Mouse (Mus musculus): Measurements from ENCODE around the gene Cinp. TPM values are rescaled to one million over a fixed set of nuclear protein-coding genes. Genes with fewer than 3 reads are reported as not detected.

Cinp gene
- polyA plus RNA-seq, 1 experiment from 2014 or later: 87.1 TPM

GRCm38 (mm10) chr12:110851414-110851813, 37.5 kb downstream of the Cinp start:
- Histone ChIP-seq H3K9ac (replicated peaks; ENCODE audit: low read depth, low read length) (no peak overlapping the region), H3K36me3 (ENCODE audit: control insufficient read depth, insufficient read depth) (peaks cover 7% of the 10 kb centered on the region), H3K27ac (ENCODE audit: low read length) (no peak overlapping the region), H3K4me1 (replicated peaks; ENCODE audit: control insufficient read depth, insufficient read depth, low read length) (peaks cover 9% of the 10 kb centered on the region), H3K9me3 (ENCODE audit: control insufficient read depth, low read length) (no peaks in the 10 kb centered on the region), H3K4me3 (replicated peaks; ENCODE audit: low read length) (no peak overlapping the region), H3K4me2 (ENCODE audit: low read length) (no peak overlapping the region), H3K27me3 (replicated peaks; ENCODE audit: control insufficient read depth, insufficient read depth, low read length) (no peaks in the 10 kb centered on the region; the same call in 1 of the 2 replicates)
- WGBS: 80% methylated on average over 12 of the region's 12 CpGs
- no peak for ATAC-seq

GRCm38 (mm10) chr12:110850929-110851256, 38.1 kb downstream of the Cinp start:
- 24% methylated on average over 9 of the region's 9 CpGs for WGBS
- Histone ChIP-seq H3K27ac (ENCODE audit: low read length) (no peak overlapping the region), H3K27me3 (replicated peaks; ENCODE audit: control insufficient read depth, insufficient read depth, low read length) (peaks cover 3% of the 10 kb centered on the region), H3K4me3 (replicated peaks; ENCODE audit: low read length) (peak overlapping the region; percentile 85), H3K36me3 (ENCODE audit: control insufficient read depth, insufficient read depth) (peaks cover 6% of the 10 kb centered on the region), H3K9ac (replicated peaks; ENCODE audit: low read depth, low read length) (peak overlapping the region; percentile 86), H3K4me2 (ENCODE audit: low read length) (peak overlapping the region; percentile 74), H3K9me3 (ENCODE audit: control insufficient read depth, low read length) (no peaks in the 10 kb centered on the region), H3K4me1 (replicated peaks; ENCODE audit: control insufficient read depth, insufficient read depth, low read length) (peaks cover 12% of the 10 kb centered on the region)
- no peak for ATAC-seq

- Histone ChIP-seq H3K36me3 (ENCODE audit: control insufficient read depth, insufficient read depth) (0 out of 2 replicates have a peak, but pooled peaks cover 2% of the 10 kb centered on the region), H3K9me3 (ENCODE audit: control insufficient read depth, low read length) (no peaks in the 10 kb centered on the region), H3K4me2 (ENCODE audit: low read length) (peak within 1 kb of the TSS; percentile 74), H3K4me3 (replicated peaks; ENCODE audit: low read length) (peak within 1 kb of the TSS; percentile 85), H3K27ac (ENCODE audit: low read length) (no peak within 1 kb of the TSS; the same call in 1 of the 2 replicates), H3K4me1 (replicated peaks; ENCODE audit: control insufficient read depth, insufficient read depth, low read length) (peaks cover 17% of the 10 kb centered on the region), H3K27me3 (replicated peaks; ENCODE audit: control insufficient read depth, insufficient read depth, low read length) (peaks cover 6% of the 10 kb centered on the region), H3K9ac (replicated peaks; ENCODE audit: low read depth, low read length) (peak within 1 kb of the TSS; percentile 86)
- peak; percentile 83 for ATAC-seq
- under 1% methylated on average over 87 of the region's 89 CpGs for WGBS
Observed at GRCm38 (mm10) chr12:110850010-110850928, 38.7 kb downstream of the Cinp start, which contains the start of gene Zfp839. TSS of gene Zfp839 (plus strand) at chr12:110850253.

DNA sequence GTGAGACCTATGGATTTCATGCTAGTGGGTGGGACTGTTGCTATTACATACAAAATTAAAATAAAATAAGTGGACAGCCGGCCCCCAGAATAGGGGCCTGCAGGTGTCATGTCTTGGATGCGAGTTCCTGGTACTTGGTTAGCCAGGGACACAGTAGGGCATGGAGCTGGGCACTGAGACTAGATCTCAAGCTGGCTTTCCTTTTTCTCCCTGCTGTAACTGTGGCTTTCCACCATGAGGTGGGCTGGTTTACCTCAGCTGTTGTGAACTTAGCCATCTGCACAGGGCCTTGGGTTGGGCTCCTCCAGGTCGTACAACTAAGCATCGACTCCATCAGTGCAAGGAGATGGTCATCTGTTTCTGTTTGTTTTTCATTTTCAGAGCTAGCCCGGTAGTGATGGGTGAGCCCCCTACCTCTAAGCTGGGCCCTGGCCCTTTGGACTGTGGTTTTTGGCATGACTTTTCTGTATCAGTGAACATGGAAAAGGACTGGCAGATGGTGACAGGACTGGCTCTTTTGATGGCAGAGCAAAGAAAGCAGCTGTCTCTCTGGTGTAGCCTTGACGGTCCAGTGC, 42.7 kb downstream of the Cinp start:
- 66% methylated on average over 6 of the region's 6 CpGs for WGBS
- Histone ChIP-seq H3K36me3 (ENCODE audit: control insufficient read depth, insufficient read depth) (no peaks in the 10 kb centered on the region), H3K9ac (replicated peaks; ENCODE audit: low read depth, low read length) (no peak overlapping the region), H3K27me3 (replicated peaks; ENCODE audit: control insufficient read depth, insufficient read depth, low read length) (peaks cover 14% of the 10 kb centered on the region), H3K4me1 (replicated peaks; ENCODE audit: control insufficient read depth, insufficient read depth, low read length) (peaks cover 31% of the 10 kb centered on the region), H3K27ac (ENCODE audit: low read length) (no peak overlapping the region), H3K4me2 (ENCODE audit: low read length) (peak overlapping the region; percentile 58; the same call in 1 of the 2 replicates), H3K4me3 (replicated peaks; ENCODE audit: low read length) (peak overlapping the region; percentile 46), H3K9me3 (ENCODE audit: control insufficient read depth, low read length) (no peaks in the 10 kb centered on the region)
- ATAC-seq: no peak

GRCm38 (mm10) chr12:110845131-110845880, 43.6 kb downstream of the Cinp start:
- peaks cover 14% of the 10 kb centered on the region for H3K27me3 ChIP-seq (replicated peaks; ENCODE audit: control insufficient read depth, insufficient read depth, low read length)
- H3K4me2 ChIP-seq (ENCODE audit: low read length): peak overlapping the region; percentile 58
- peaks cover 23% of the 10 kb centered on the region for H3K4me1 ChIP-seq (replicated peaks; ENCODE audit: control insufficient read depth, insufficient read depth, low read length)
- H3K27ac ChIP-seq (ENCODE audit: low read length): no peak overlapping the region
- H3K4me3 ChIP-seq (replicated peaks; ENCODE audit: low read length): peak overlapping the region; percentile 46
- H3K9me3 ChIP-seq (ENCODE audit: control insufficient read depth, low read length): no peaks in the 10 kb centered on the region
- WGBS: under 1% methylated on average over 36 of the region's 36 CpGs
- H3K9ac ChIP-seq (replicated peaks; ENCODE audit: low read depth, low read length): peak overlapping the region; percentile 0
- peak; percentile 73 for ATAC-seq
- H3K36me3 ChIP-seq (ENCODE audit: control insufficient read depth, insufficient read depth): no peaks in the 10 kb centered on the region

- peak overlapping the region; percentile 58 for H3K4me2 ChIP-seq (ENCODE audit: low read length)
- no peaks in the 10 kb centered on the region for H3K9me3 ChIP-seq (ENCODE audit: control insufficient read depth, low read length)
- 1% methylated on average over 42 of the region's 42 CpGs for WGBS
- no peaks in the 10 kb centered on the region for H3K36me3 ChIP-seq (ENCODE audit: control insufficient read depth, insufficient read depth)
- H3K9ac ChIP-seq (replicated peaks; ENCODE audit: low read depth, low read length): peak overlapping the region; percentile 55
- peak overlapping the region; percentile 46 for H3K4me3 ChIP-seq (replicated peaks; ENCODE audit: low read length)
- peaks cover 31% of the 10 kb centered on the region for H3K4me1 ChIP-seq (replicated peaks; ENCODE audit: control insufficient read depth, insufficient read depth, low read length)
- H3K27me3 ChIP-seq (replicated peaks; ENCODE audit: control insufficient read depth, insufficient read depth, low read length): peaks cover 14% of the 10 kb centered on the region
- ATAC-seq: no peak
- no peak overlapping the region for H3K27ac ChIP-seq (ENCODE audit: low read length)
Observed at GRCm38 (mm10) chr12:110844227-110845130, 44.5 kb downstream of the Cinp start.

DNA sequence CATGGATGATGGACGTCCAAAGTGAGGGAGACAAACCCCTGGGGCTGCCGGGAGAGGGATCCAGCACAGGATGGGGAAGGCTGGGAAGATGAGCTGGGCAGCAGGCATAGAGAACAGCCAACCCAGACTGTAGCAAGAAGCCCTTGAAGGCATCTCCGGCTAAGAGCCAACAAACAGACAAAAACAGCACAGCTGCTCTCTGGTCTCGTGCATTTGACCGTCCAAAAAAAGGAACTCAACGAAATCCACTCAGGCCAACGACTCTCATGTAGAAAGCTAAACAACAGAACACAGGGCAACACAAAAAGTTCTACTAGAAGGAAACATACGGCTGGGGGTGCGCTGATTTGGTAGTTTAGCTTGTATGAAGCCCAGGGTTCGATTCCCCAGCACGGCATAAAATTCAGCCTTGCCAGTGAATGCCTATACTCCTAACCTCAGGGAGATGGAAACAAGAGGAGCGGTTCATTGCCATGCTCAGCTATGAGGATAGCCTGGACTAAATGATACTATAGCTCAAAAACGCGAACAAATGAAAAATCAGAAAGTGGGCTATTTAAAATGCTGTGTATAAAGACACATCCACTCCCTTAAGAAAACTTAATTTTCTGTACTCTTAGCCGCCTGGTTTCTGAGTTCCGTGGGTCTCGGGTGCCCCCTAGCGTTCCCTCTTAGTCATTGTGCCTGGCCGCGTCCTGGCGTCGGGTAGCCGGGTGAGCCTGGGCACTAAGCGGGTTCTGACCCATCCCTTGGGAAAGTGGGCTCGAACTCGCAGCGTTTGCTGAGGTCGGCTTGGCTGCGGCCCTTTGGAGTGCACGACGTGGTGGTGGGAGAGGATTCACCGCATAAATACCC, 45.5 kb downstream of the Cinp start:
- WGBS: 16% methylated on average over 32 of the region's 32 CpGs
- peak; percentile 43; the same call in 1 of the 2 replicates for ATAC-seq

More for the DNA sequence above, 45.5 kb downstream of the Cinp start:
- H3K27ac ChIP-seq (ENCODE audit: low read length): no peak overlapping the region
- H3K9ac ChIP-seq (replicated peaks; ENCODE audit: low read depth, low read length): peak overlapping the region; percentile 55; the same call in 1 of the 2 replicates
- peaks cover 14% of the 10 kb centered on the region for H3K27me3 ChIP-seq (replicated peaks; ENCODE audit: control insufficient read depth, insufficient read depth, low read length)
- no peaks in the 10 kb centered on the region for H3K36me3 ChIP-seq (ENCODE audit: control insufficient read depth, insufficient read depth)
- no peaks in the 10 kb centered on the region for H3K9me3 ChIP-seq (ENCODE audit: control insufficient read depth, low read length)
- H3K4me1 ChIP-seq (replicated peaks; ENCODE audit: control insufficient read depth, insufficient read depth, low read length): peaks cover 31% of the 10 kb centered on the region
- peak overlapping the region; percentile 46 for H3K4me3 ChIP-seq (replicated peaks; ENCODE audit: low read length)
- H3K4me2 ChIP-seq (ENCODE audit: low read length): peak overlapping the region; percentile 58
